Mouse (Mus musculus) G1E (cell line): ENCODE measurements around the gene Acaca.

Experiments
- CTCF ChIP-seq: IDR thresholded peaks from 2 replicates; pipeline ENCODE4 v1.5.1; 2012; ENCODE audit warnings: low read depth, low read length, inconsistent platforms, mixed read lengths
- GATA1 ChIP-seq: IDR thresholded peaks from 2 replicates; pipeline ENCODE4 v1.6.1; 2012; ENCODE audit warnings: borderline replicate concordance, low read length, inconsistent platforms, mixed read lengths

GRCm38 (mm10) chr11:84305474-84305873 is 176.0 kb downstream of the Acaca start:
- TF ChIP-seq CTCF (no peak), GATA1 (no peak)
